Mouse (Mus musculus): ENCODE data around the gene Fbxw10. TPM values are rescaled to one million over a fixed set of nuclear protein-coding genes. Genes with fewer than 3 reads are reported as not detected.

The Fbxw10 gene
- polyA plus RNA-seq, 1 experiment from 2014 or later = 0.20 TPM

- ATAC-seq (ENCODE audit: insufficient number of reproducible peaks, low FRiP score, low TSS enrichment, low read depth) = 0 out of 2 replicates have a peak, but pooled peaks have one; percentile 2
- 7% methylated on average over 16 of the region's 16 CpGs for WGBS
- peak overlapping the region; percentile 64 for H3K4me2 ChIP-seq
- H3K4me3 ChIP-seq = peak overlapping the region; percentile 49
- H3K4me1 ChIP-seq = peaks cover 48% of the 10 kb centered on the region
- no peaks in the 10 kb centered on the region for H3K9me3 ChIP-seq
- H3K27ac ChIP-seq = peak overlapping the region; percentile 85
- H3K9ac ChIP-seq = peak overlapping the region; percentile 18
- no peaks in the 10 kb centered on the region for H3K36me3 ChIP-seq
- no peaks in the 10 kb centered on the region for H3K27me3 ChIP-seq
These were observed 26.0 kb upstream of the Fbxw10 start for GRCm38 (mm10) chr11:62820661-62821437.

- Histone ChIP-seq H3K9me3 (no peaks in the 10 kb centered on the region), H3K4me2 (peak overlapping the region; percentile 39), H3K9ac (no peak overlapping the region), H3K36me3 (no peaks in the 10 kb centered on the region), H3K27me3 (no peaks in the 10 kb centered on the region), H3K4me1 (peaks cover 54% of the 10 kb centered on the region), H3K4me3 (peak overlapping the region; percentile 31), H3K27ac (peak overlapping the region; percentile 43; the same call in 1 of the 2 replicates)
- 50% methylated on average over 5 of the region's 5 CpGs for WGBS
- no peak for ATAC-seq (ENCODE audit: insufficient number of reproducible peaks, low FRiP score, low TSS enrichment, low read depth)
These were observed 25.0 kb upstream of the Fbxw10 start for GRCm38 (mm10) chr11:62821893-62822292.

DNA sequence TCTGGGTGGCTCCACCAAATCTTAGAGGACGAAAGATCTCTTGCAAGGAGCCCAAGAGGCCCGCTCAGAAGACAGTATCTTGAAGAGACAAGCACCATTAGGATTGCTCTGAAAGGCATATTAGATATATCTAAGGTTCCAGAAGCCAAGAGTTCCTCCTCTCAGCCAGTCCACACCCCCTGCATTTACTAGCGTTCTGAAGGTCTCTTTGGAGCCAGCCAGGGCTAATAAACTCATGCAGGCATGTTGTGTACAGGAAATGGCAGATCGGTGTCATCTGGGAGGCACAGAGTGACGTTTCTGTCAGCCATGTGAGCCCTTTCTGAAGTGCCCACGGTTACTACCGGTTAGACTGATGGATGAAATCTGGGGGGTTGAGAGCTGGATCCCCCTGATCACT is 22.7 kb upstream of the Fbxw10 start:
- H3K4me1 ChIP-seq = peaks cover 52% of the 10 kb centered on the region
- no peak overlapping the region for H3K9ac ChIP-seq
- H3K4me3 ChIP-seq = no peak overlapping the region
- no peaks in the 10 kb centered on the region for H3K36me3 ChIP-seq
- no peaks in the 10 kb centered on the region for H3K27me3 ChIP-seq
- no peaks in the 10 kb centered on the region for H3K9me3 ChIP-seq
- WGBS = 37% methylated on average over 7 of the region's 7 CpGs
- 0 out of 2 replicates have a peak overlapping the region, but pooled peaks have one; percentile 34 for H3K27ac ChIP-seq
- no peak for ATAC-seq (ENCODE audit: insufficient number of reproducible peaks, low FRiP score, low TSS enrichment, low read depth)
- H3K4me2 ChIP-seq = no peak overlapping the region

- 0 out of 2 replicates have a peak, but pooled peaks have one; percentile 17 for ATAC-seq (ENCODE audit: insufficient number of reproducible peaks, low FRiP score, low TSS enrichment, low read depth)
- WGBS = 72% methylated on average over 9 of the region's 9 CpGs
These were observed 21.4 kb upstream of the Fbxw10 start for GRCm38 (mm10) chr11:62825222-62826105.

DNA sequence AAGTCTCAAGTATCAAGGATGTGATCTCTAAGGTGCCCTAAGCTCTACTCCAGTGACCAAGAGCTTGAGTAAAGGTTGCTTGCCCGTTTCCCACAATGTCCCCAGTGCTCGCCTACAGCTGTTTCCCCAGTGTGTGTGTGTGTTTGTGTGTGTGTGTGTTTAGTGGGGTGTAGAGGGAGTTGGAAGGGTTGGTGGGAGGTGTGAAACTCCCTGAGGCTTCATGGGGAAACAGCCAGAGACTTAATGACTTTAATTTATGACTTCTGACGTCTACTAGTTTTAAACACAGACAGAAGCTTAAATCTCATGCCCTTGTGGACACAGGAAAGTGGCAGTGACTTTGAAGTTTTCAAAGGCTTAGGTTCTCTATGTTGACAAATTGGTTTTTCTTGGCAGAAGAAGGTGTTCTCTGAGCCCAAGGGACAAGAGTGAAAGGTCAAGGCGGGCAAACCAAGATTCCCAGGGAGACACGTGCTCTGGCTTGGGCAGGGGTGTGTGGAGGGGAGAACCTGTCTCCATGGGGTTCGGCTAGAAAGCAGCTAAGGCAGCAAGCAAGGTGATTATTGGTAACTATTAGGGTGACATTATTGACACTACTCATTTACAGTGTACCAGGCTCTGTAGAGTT is 20.6 kb upstream of the Fbxw10 start:
- ATAC-seq (ENCODE audit: insufficient number of reproducible peaks, low FRiP score, low TSS enrichment, low read depth) = no peak
- Histone ChIP-seq H3K4me2 (no peak overlapping the region), H3K4me1 (peaks cover 33% of the 10 kb centered on the region), H3K27me3 (no peaks in the 10 kb centered on the region), H3K27ac (peak overlapping the region; percentile 47; the same call in 1 of the 2 replicates), H3K4me3 (no peak overlapping the region), H3K36me3 (peaks cover 9% of the 10 kb centered on the region; the same call in 1 of the 2 replicates), H3K9me3 (no peaks in the 10 kb centered on the region), H3K9ac (no peak overlapping the region)
- 30% methylated on average over 6 of the region's 6 CpGs for WGBS

More at GRCm38 (mm10) chr11:62825222-62826105, 21.4 kb upstream of the Fbxw10 start:
- peak overlapping the region; percentile 47 for H3K27ac ChIP-seq
- no peak overlapping the region for H3K9ac ChIP-seq
- peaks cover 4% of the 10 kb centered on the region; the same call in 1 of the 2 replicates for H3K36me3 ChIP-seq
- H3K4me2 ChIP-seq = no peak overlapping the region
- H3K9me3 ChIP-seq = no peaks in the 10 kb centered on the region
- H3K27me3 ChIP-seq = no peaks in the 10 kb centered on the region
- peaks cover 40% of the 10 kb centered on the region for H3K4me1 ChIP-seq
- H3K4me3 ChIP-seq = no peak overlapping the region

DNA sequence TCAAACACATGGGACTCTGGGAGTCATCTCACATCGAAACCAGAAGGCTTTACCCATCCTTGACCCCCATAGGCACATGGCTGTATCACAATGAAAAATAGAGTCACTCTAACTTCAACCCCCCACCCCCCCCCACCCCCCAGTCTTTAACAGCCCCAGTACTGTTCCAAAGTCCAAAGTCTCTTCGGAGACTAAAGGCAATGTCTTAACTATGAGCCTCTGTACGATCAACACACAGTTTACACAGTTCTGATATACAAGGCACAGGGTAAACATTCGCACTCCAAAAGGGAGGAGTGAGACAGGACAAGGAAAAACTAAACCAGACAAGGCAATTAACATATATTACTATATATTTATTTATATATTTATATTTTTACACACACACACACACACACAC is 19.7 kb upstream of the Fbxw10 start:
- peaks cover 18% of the 10 kb centered on the region; the same call in 1 of the 2 replicates for H3K36me3 ChIP-seq
- H3K9ac ChIP-seq = no peak overlapping the region
- ATAC-seq (ENCODE audit: insufficient number of reproducible peaks, low FRiP score, low TSS enrichment, low read depth) = no peak
- H3K4me3 ChIP-seq = no peak overlapping the region
- H3K9me3 ChIP-seq = no peaks in the 10 kb centered on the region
- H3K4me1 ChIP-seq = peaks cover 28% of the 10 kb centered on the region
- WGBS = 93% methylated on average over 4 of the region's 4 CpGs
- H3K27ac ChIP-seq = no peak overlapping the region
- H3K27me3 ChIP-seq = no peaks in the 10 kb centered on the region
- H3K4me2 ChIP-seq = no peak overlapping the region

- H3K36me3 ChIP-seq = peaks cover 24% of the 10 kb centered on the region; the same call in 1 of the 2 replicates
- H3K27ac ChIP-seq = no peak overlapping the region
- WGBS = 82% methylated on average over 3 of the region's 3 CpGs
- H3K4me3 ChIP-seq = no peak overlapping the region
- H3K27me3 ChIP-seq = no peaks in the 10 kb centered on the region
- no peak for ATAC-seq (ENCODE audit: insufficient number of reproducible peaks, low FRiP score, low TSS enrichment, low read depth)
- H3K4me1 ChIP-seq = peaks cover 24% of the 10 kb centered on the region
- H3K9me3 ChIP-seq = no peaks in the 10 kb centered on the region
- H3K4me2 ChIP-seq = no peak overlapping the region
- no peak overlapping the region for H3K9ac ChIP-seq
These were observed 19.0 kb upstream of the Fbxw10 start for GRCm38 (mm10) chr11:62827911-62828310.

DNA sequence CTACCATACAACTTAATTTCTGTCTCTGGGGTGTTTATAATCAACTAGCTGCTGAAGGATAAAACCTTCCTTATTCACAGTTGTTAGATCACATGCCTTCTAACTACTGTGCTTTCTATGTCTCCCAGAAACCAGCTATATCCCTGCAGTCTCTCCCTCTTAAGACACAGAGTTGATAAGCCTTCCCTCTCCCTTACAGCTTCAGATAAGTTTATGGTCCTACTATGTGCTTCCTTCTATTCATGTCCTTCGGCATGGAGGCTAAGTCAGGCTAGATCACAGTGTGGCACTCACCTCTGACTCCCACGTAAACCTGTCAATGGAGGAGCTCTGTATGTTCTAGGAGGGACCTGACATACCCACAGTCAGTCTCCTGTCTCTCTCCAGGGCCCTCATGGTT is 16.5 kb upstream of the Fbxw10 start:
- no peaks in the 10 kb centered on the region for H3K27me3 ChIP-seq
- no peaks in the 10 kb centered on the region for H3K9me3 ChIP-seq
- ATAC-seq (ENCODE audit: insufficient number of reproducible peaks, low FRiP score, low TSS enrichment, low read depth) = no peak
- H3K4me1 ChIP-seq = 0 out of 2 replicates have a peak, but pooled peaks cover 11% of the 10 kb centered on the region
- no peak overlapping the region for H3K4me2 ChIP-seq
- H3K4me3 ChIP-seq = no peak overlapping the region
- no peak overlapping the region for H3K9ac ChIP-seq
- peaks cover 38% of the 10 kb centered on the region; the same call in 1 of the 2 replicates for H3K36me3 ChIP-seq
- 84% methylated on average over 2 of the region's 2 CpGs for WGBS
- H3K27ac ChIP-seq = no peak overlapping the region

DNA sequence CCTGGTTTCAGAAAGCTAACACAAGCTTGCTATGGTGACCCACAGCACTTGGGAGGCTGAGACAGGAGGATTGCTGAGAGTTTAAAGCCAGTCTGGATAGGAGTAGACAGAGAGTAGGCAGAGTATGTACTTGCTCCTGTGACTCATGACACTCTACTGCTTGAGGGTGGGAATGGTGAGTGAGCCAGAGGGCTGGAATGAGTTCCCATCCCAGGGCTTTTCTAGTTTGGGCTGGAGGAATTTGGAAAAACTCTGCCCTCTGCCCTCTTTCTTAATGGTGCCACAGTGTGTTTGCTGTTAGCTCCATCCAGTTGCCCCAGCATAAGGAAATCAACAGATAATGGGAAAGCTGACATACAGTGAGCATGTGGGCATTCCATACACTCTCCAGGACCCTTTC is 15.0 kb upstream of the Fbxw10 start:
- H3K27ac ChIP-seq = no peak overlapping the region
- no peaks in the 10 kb centered on the region for H3K4me1 ChIP-seq
- H3K9ac ChIP-seq = no peak overlapping the region
- no peak overlapping the region for H3K4me3 ChIP-seq
- no peak overlapping the region for H3K4me2 ChIP-seq
- H3K27me3 ChIP-seq = no peaks in the 10 kb centered on the region
- H3K9me3 ChIP-seq = no peaks in the 10 kb centered on the region
- H3K36me3 ChIP-seq = peaks cover 48% of the 10 kb centered on the region
- ATAC-seq (ENCODE audit: insufficient number of reproducible peaks, low FRiP score, low TSS enrichment, low read depth) = no peak

GRCm38 (mm10) chr11:62844562-62844961 is 2.3 kb upstream of the Fbxw10 start:
- no peak overlapping the region for H3K4me3 ChIP-seq
- 79% methylated on average over 5 of the region's 5 CpGs for WGBS

DNA sequence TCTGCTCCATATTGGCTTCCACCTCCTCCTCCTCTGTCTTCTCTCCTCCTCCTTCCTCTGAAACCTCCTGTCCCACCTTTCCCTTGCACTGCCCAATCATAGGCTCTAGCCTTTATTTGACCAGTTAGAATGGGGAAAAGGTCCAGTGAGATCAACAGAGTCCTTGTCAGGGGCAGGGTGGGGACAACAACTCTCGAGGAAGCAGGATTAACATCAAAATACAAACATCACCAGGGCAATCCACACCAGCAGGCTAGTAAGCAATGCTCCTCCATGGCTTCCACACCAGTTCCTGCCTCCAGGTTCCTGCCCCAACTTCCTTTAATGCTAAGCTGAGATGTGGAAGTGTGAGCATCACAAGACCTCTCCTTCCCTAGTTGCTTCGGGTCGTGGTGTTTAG is 1.1 kb upstream of the Fbxw10 start:
- no peaks in the 10 kb centered on the region for H3K27me3 ChIP-seq
- no peaks in the 10 kb centered on the region for H3K9me3 ChIP-seq
- peaks cover 17% of the 10 kb centered on the region for H3K4me1 ChIP-seq
- no peak overlapping the region for H3K9ac ChIP-seq
- 73% methylated on average over 3 of the region's 3 CpGs for WGBS
- no peak overlapping the region for H3K4me2 ChIP-seq
- H3K36me3 ChIP-seq = peaks cover 8% of the 10 kb centered on the region; the same call in 1 of the 2 replicates
- no peak overlapping the region for H3K4me3 ChIP-seq
- no peak for ATAC-seq (ENCODE audit: insufficient number of reproducible peaks, low FRiP score, low TSS enrichment, low read depth)
- H3K27ac ChIP-seq = no peak overlapping the region

More at GRCm38 (mm10) chr11:62844562-62844961, 2.3 kb upstream of the Fbxw10 start:
- H3K9ac ChIP-seq = no peak overlapping the region
- H3K27ac ChIP-seq = no peak overlapping the region
- H3K4me2 ChIP-seq = no peak overlapping the region
- no peaks in the 10 kb centered on the region for H3K27me3 ChIP-seq
- no peaks in the 10 kb centered on the region for H3K9me3 ChIP-seq
- H3K4me1 ChIP-seq = peaks cover 17% of the 10 kb centered on the region
- ATAC-seq (ENCODE audit: insufficient number of reproducible peaks, low FRiP score, low TSS enrichment, low read depth) = no peak
- peaks cover 16% of the 10 kb centered on the region for H3K36me3 ChIP-seq
